Mouse (Mus musculus) erythroblast, embryonic 14.5 days (primary cell): ENCODE data around the gene Slc34a3. TPM values are rescaled to one million over a fixed set of nuclear protein-coding genes. Genes with fewer than 3 reads are reported as not detected.

Source experiments
- H3K27me3 ChIP-seq: 2 replicates; pipeline ENCODE4 v1.6.1; 2012; ENCODE audit warnings: inconsistent platforms; ENCODE audit not compliant: control insufficient read depth
- H3K36me3 ChIP-seq: 2 replicates; pipeline ENCODE4 v1.6.1; 2012; ENCODE audit warnings: mild to moderate bottlenecking, inconsistent platforms; ENCODE audit not compliant: control insufficient read depth
- H3K4me1 ChIP-seq: 2 replicates; pipeline ENCODE4 v1.6.1; 2012; ENCODE audit warnings: inconsistent platforms; ENCODE audit not compliant: control insufficient read depth
- H3K4me3 ChIP-seq: replicated peaks from 2 replicates; pipeline ENCODE3; 2012; ENCODE audit warnings: moderate library complexity, mild to moderate bottlenecking, inconsistent platforms
- H3K9me3 ChIP-seq: 2 replicates; pipeline ENCODE4 v1.6.1; 2012; ENCODE audit warnings: low read length, inconsistent platforms, mixed read lengths; ENCODE audit not compliant: control insufficient read depth
- GATA1 ChIP-seq: IDR thresholded peaks from 2 replicates; pipeline ENCODE4 v1.6.1; 2012; ENCODE audit warnings: low read length, inconsistent platforms, mixed read lengths
- TAL1 ChIP-seq: IDR thresholded peaks from 3 replicates; pipeline ENCODE4 v1.6.1; 2012; ENCODE audit warnings: low read length, inconsistent platforms, mixed read lengths
- polyA plus RNA-seq: library from polyadenylated mRNA; stranded (reverse); fragments of >175 nt; gene quantifications from 2 replicates; pipeline ENCODE4 v1.2.3, GENCODE M21; 2012

The Slc34a3 gene
- not detected in 2 replicates for polyA plus RNA-seq

GRCm38 (mm10) chr2:25234050-25234449, at the start of gene Slc34a3:
Slc34a3 (minus strand) TSS chr2:25234364.
- TF ChIP-seq GATA1, result no peak
- Histone ChIP-seq H3K9me3 (no peaks in the 10 kb centered on the region), H3K36me3 (no peaks in the 10 kb centered on the region), H3K27me3 (peaks cover 16% of the 10 kb centered on the region), H3K4me3 (no peak within 1 kb of the TSS), H3K4me1 (peaks cover 15% of the 10 kb centered on the region)

GRCm38 (mm10) chr2:25278928-25279882, 45.0 kb upstream of the Slc34a3 start:
- Histone ChIP-seq H3K36me3 (peaks cover 96% of the 10 kb centered on the region), H3K4me1 (peaks cover 3% of the 10 kb centered on the region), H3K27me3 (no peaks in the 10 kb centered on the region), H3K9me3 (no peaks in the 10 kb centered on the region), H3K4me3 (no peak overlapping the region)
- TF ChIP-seq GATA1 (no peak), TAL1 (no peak)

- H3K27me3 ChIP-seq, result no peaks in the 10 kb centered on the region
- no peak for TF ChIP-seq TAL1
- TF ChIP-seq GATA1, result no peak
- peaks cover 53% of the 10 kb centered on the region for H3K4me1 ChIP-seq
- H3K36me3 ChIP-seq, result peaks cover 86% of the 10 kb centered on the region
- H3K4me3 ChIP-seq, result peak overlapping the region; percentile 84
- no peaks in the 10 kb centered on the region for H3K9me3 ChIP-seq
These were observed 38.8 kb upstream of the Slc34a3 start for GRCm38 (mm10) chr2:25273010-25273409.

- Histone ChIP-seq H3K9me3 (no peaks in the 10 kb centered on the region), H3K4me1 (peaks cover 58% of the 10 kb centered on the region), H3K36me3 (peaks cover 86% of the 10 kb centered on the region), H3K27me3 (no peaks in the 10 kb centered on the region), H3K4me3 (peak overlapping the region; percentile 84)
- TF ChIP-seq TAL1, result no peak
- no peak for TF ChIP-seq GATA1
These were observed 38.4 kb upstream of the Slc34a3 start for GRCm38 (mm10) chr2:25272515-25272914.

- Histone ChIP-seq H3K9me3 (no peaks in the 10 kb centered on the region), H3K27me3 (no peaks in the 10 kb centered on the region), H3K4me1 (peaks cover 63% of the 10 kb centered on the region), H3K4me3 (peak within 1 kb of the TSS; percentile 84), H3K36me3 (peaks cover 86% of the 10 kb centered on the region)
- TF ChIP-seq GATA1 (no peak), TAL1 (no peak)
These were observed 37.8 kb upstream of the Slc34a3 start, which contains the start of the genes Ssna1 and Anapc2 for GRCm38 (mm10) chr2:25271827-25272511. Ssna1 (minus strand) TSS chr2:25272438. Anapc2 (plus strand) TSS chr2:25272478.

GRCm38 (mm10) chr2:25267746-25268309, 33.7 kb upstream of the Slc34a3 start:
- Histone ChIP-seq H3K4me3 (no peak overlapping the region), H3K4me1 (peaks cover 89% of the 10 kb centered on the region), H3K9me3 (no peaks in the 10 kb centered on the region), H3K36me3 (peaks cover 52% of the 10 kb centered on the region), H3K27me3 (no peaks in the 10 kb centered on the region)
- TF ChIP-seq TAL1, result no peak
- no peak for TF ChIP-seq GATA1

- no peak for TF ChIP-seq GATA1
- TF ChIP-seq TAL1, result no peak
- Histone ChIP-seq H3K36me3 (peaks cover 52% of the 10 kb centered on the region), H3K4me3 (peak overlapping the region; percentile 7), H3K9me3 (no peaks in the 10 kb centered on the region), H3K4me1 (peaks cover 89% of the 10 kb centered on the region), H3K27me3 (no peaks in the 10 kb centered on the region)
These were observed 33.1 kb upstream of the Slc34a3 start for GRCm38 (mm10) chr2:25267241-25267640.

GRCm38 (mm10) chr2:25266720-25267119, 32.6 kb upstream of the Slc34a3 start:
- Histone ChIP-seq H3K27me3 (no peaks in the 10 kb centered on the region), H3K4me1 (peaks cover 93% of the 10 kb centered on the region), H3K9me3 (no peaks in the 10 kb centered on the region), H3K36me3 (peaks cover 51% of the 10 kb centered on the region), H3K4me3 (peak overlapping the region; percentile 12)
- TF ChIP-seq TAL1, result no peak
- no peak for TF ChIP-seq GATA1
